Mouse (Mus musculus): ENCODE measurements around the gene Ccnl2. TPM values are rescaled to one million over a fixed set of nuclear protein-coding genes. Genes with fewer than 3 reads are reported as not detected.

The Ccnl2 gene
- total and polyA plus RNA-seq, 3 experiments = 46.1 to 103 (median 48.6) TPM

GRCm38 (mm10) chr4:155817533-155817932 is 5.2 kb downstream of the Ccnl2 start:
- Histone ChIP-seq H3K4me3 (ENCODE audit: control insufficient read depth in 1 of 2, insufficient read depth in 1 of 2, low read depth in 2 of 2, low read length in 2 of 2) (no peak overlapping the region), H3K4me1 (ENCODE audit: control insufficient read depth in 1 of 2, insufficient read depth in 2 of 2, low read length in 2 of 2) (peaks cover 0 to 14% of the 10 kb centered on the region in 2 experiments; a peak in 3 of 4 replicates), H3K9me3 (replicated peaks; ENCODE audit: insufficient read depth, low read length) (no peaks in the 10 kb centered on the region), H3K36me3 (ENCODE audit: control insufficient read depth in 1 of 2, insufficient read depth in 2 of 2, low read length in 2 of 2) (peaks cover 19 to 56% of the 10 kb centered on the region in 2 experiments), H3K9ac (ENCODE audit: control insufficient read depth, low read depth, low read length, poor library complexity, severe bottlenecking) (no peak overlapping the region), H3K27ac (ENCODE audit: control insufficient read depth, low read depth, low read length) (no peak overlapping the region), H3K27me3 (ENCODE audit: control insufficient read depth in 1 of 2, insufficient read depth in 2 of 2, low read length in 2 of 2) (no peaks in the 10 kb centered on the region), H3K79me2 (ENCODE audit: control insufficient read depth, insufficient read depth, low read length, poor library complexity) (peaks cover 40% of the 10 kb centered on the region)
- DNase-seq (ENCODE audit: low read depth, low spot score) = no peak
- no peak for TF ChIP-seq MAZ (IDR thresholded peaks at IDR 0.05; ENCODE audit: low read depth, low read length)
- TF ChIP-seq TCF12 (IDR thresholded peaks at IDR 0.05; ENCODE audit: low read depth, low read length) = no peak
- 0 out of 4 replicates have a peak, but pooled peaks of 1 of the 2 experiments have one; percentile 21 for TF ChIP-seq POLR2A (IDR thresholded peaks at IDR 0.05; ENCODE audit: control insufficient read depth in 1 of 2, insufficient read depth in 1 of 2, low read depth in 1 of 2, low read length in 2 of 2, poor library complexity in 1 of 2)
- no peak for TF ChIP-seq ZC3H11A (IDR thresholded peaks at IDR 0.05; ENCODE audit: low read depth, low read length)
- TF ChIP-seq MYB (IDR thresholded peaks at IDR 0.05; ENCODE audit: low read depth, low read length) = no peak
- no peak for TF ChIP-seq USF1 (IDR thresholded peaks at IDR 0.05; ENCODE audit: low read depth, low read length)
- no peak for TF ChIP-seq CTCF (IDR thresholded peaks at IDR 0.05 in 2 of 3, conservative IDR thresholded peaks at IDR 0.05 in 1 of 3; ENCODE audit: control insufficient read depth in 1 of 3, insufficient read depth in 1 of 3, low read depth in 2 of 3, low read length in 3 of 3, poor library complexity in 1 of 3, severe bottlenecking in 1 of 3)

DNA sequence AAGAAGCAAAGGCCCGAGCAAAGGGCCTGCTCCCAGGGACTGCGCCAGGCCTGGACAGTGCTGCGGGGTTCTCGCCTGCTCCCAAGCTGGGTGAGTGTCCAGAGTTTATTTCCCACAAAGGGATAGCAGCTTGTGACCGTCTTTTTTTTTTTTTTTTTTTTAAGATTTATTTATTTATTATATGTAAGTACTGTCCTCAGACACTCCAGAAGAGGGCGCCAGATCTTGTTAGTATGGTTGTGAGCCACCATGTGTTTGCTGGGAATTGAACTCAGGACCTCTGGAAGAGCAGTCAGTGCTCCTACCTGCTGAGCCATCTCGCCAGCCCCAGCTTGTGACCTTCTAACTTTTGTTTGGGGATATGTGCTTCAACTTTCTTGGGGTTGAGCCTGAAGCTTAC is 8.7 kb downstream of the Ccnl2 start:
- Histone ChIP-seq H3K27ac (ENCODE audit: control insufficient read depth, low read depth, low read length) (no peak overlapping the region), H3K4me1 (ENCODE audit: control insufficient read depth in 1 of 2, insufficient read depth in 2 of 2, low read length in 2 of 2) (no peaks in the 10 kb centered on the region), H3K79me2 (ENCODE audit: control insufficient read depth, insufficient read depth, low read length, poor library complexity) (peaks cover 13% of the 10 kb centered on the region), H3K4me3 (ENCODE audit: control insufficient read depth in 1 of 2, insufficient read depth in 1 of 2, low read depth in 2 of 2, low read length in 2 of 2) (no peak overlapping the region), H3K36me3 (ENCODE audit: control insufficient read depth in 1 of 2, insufficient read depth in 2 of 2, low read length in 2 of 2) (peaks cover 4 to 63% of the 10 kb centered on the region in 2 experiments; a peak in 3 of 4 replicates), H3K9me3 (replicated peaks; ENCODE audit: insufficient read depth, low read length) (no peaks in the 10 kb centered on the region), H3K27me3 (ENCODE audit: control insufficient read depth in 1 of 2, insufficient read depth in 2 of 2, low read length in 2 of 2) (no peaks in the 10 kb centered on the region), H3K9ac (ENCODE audit: control insufficient read depth, low read depth, low read length, poor library complexity, severe bottlenecking) (no peak overlapping the region)
- peak; percentile 72 for TF ChIP-seq ZNF384 (IDR thresholded peaks at IDR 0.05; ENCODE audit: low read depth, low read length)
- TF ChIP-seq NRF1 (IDR thresholded peaks at IDR 0.05; ENCODE audit: insufficient read depth, low read depth, low read length, poor library complexity, severe bottlenecking) = no peak
- TF ChIP-seq EP300 (IDR thresholded peaks at IDR 0.05; ENCODE audit: low read depth in 1 of 2, low read length in 2 of 2) = no peak
- no peak for TF ChIP-seq GABPA (IDR thresholded peaks at IDR 0.05; ENCODE audit: low read depth, low read length)
- TF ChIP-seq MAZ (IDR thresholded peaks at IDR 0.05; ENCODE audit: low read depth, low read length) = no peak
- no peak for TF ChIP-seq TAL1 (IDR thresholded peaks at IDR 0.05; ENCODE audit: low read length)
- TF ChIP-seq UBTF (IDR thresholded peaks at IDR 0.05; ENCODE audit: borderline replicate concordance, insufficient read depth, low read depth, low read length) = no peak
- no peak for TF ChIP-seq SMC3 (IDR thresholded peaks at IDR 0.05; ENCODE audit: low read depth, low read length)
- TF ChIP-seq KAT2A (conservative IDR thresholded peaks at IDR 0.05; ENCODE audit: low read depth, low read length) = no peak
- TF ChIP-seq CTCF (IDR thresholded peaks at IDR 0.05 in 2 of 3, conservative IDR thresholded peaks at IDR 0.05 in 1 of 3; ENCODE audit: control insufficient read depth in 1 of 3, insufficient read depth in 1 of 3, low read depth in 2 of 3, low read length in 3 of 3, poor library complexity in 1 of 3, severe bottlenecking in 1 of 3) = peak in 1 of 3 experiments; percentile 14; a peak in 1 of 6 replicates
- peak; percentile 70 for DNase-seq (ENCODE audit: low read depth, low spot score)

All from MEL (cell line).